Mouse (Mus musculus) kidney, adult 2 months (tissue): ENCODE data around the gene Tex12. TPM values are rescaled to one million over a fixed set of nuclear protein-coding genes. Genes with fewer than 3 reads are reported as not detected.

Experiments used
- DNase-seq: peaks from one replicate; pipeline ENCODE4 v3.0.0; 2021
- H3K27ac ChIP-seq: fragments of 200-500 bp; 2 replicates; pipeline ENCODE4 v1.5.1; 2012; ENCODE audit warnings: low read depth, low read length, control low read depth, inconsistent platforms; ENCODE audit not compliant: insufficient read depth
- H3K27me3 ChIP-seq: fragments of 200-500 bp; replicated peaks from 2 replicates; pipeline ENCODE4 v1.6.1; 2012; ENCODE audit warnings: mild to moderate bottlenecking, moderate library complexity, low read length, inconsistent platforms; ENCODE audit not compliant: control insufficient read depth, insufficient read depth
- H3K36me3 ChIP-seq: fragments of 200-500 bp; 2 replicates; pipeline ENCODE4 v1.6.1; 2012; ENCODE audit warnings: mild to moderate bottlenecking, moderate library complexity, low read length, inconsistent platforms; ENCODE audit not compliant: control insufficient read depth, insufficient read depth
- H3K4me1 ChIP-seq: fragments of 200-500 bp; 2 replicates; pipeline ENCODE4 v1.6.1; 2011; ENCODE audit warnings: low read length; ENCODE audit not compliant: control insufficient read depth, insufficient read depth
- H3K4me3 ChIP-seq: fragments of 200-500 bp; 2 replicates; pipeline ENCODE4 v1.5.1; 2011; ENCODE audit warnings: mild to moderate bottlenecking, low read depth, low read length, control low read depth; ENCODE audit not compliant: insufficient read depth
- CTCF ChIP-seq: fragments of 200-500 bp; conservative IDR thresholded peaks from 2 replicates; pipeline ENCODE4 v1.5.1; 2011; ENCODE audit warnings: low read depth, mild to moderate bottlenecking, control low read depth, low read length, moderate library complexity, mixed read lengths; ENCODE audit not compliant: insufficient read depth, insufficient read length
- POLR2A ChIP-seq: fragments of 200-500 bp; IDR thresholded peaks from one replicate; pipeline ENCODE4 v1.6.1; 2011; ENCODE audit warnings: low read depth, low read length, control low read depth
- WGBS: fragments of 180-500 bp; shearing (Covaris S2); methylation state at CpG from one replicate; pipeline ENCODE4 v1.1.7; 2018; 5-methylcytosine and 5-hydroxymethylcytosine counted together
- polyA plus RNA-seq: library from polyadenylated mRNA; depleted of rRNA; stranded (reverse); fragments of >200 nt; gene quantifications from 2 replicates; pipeline ENCODE4 v1.2.3, GENCODE M21; 2012

The Tex12 gene
- polyA plus RNA-seq, 1 experiment = not detected

- DNase-seq = no peak
- Histone ChIP-seq H3K27me3 (no peaks in the 10 kb centered on the region), H3K4me3 (no peak overlapping the region), H3K27ac (no peak overlapping the region), H3K4me1 (no peaks in the 10 kb centered on the region; the same call in 1 of the 2 replicates), H3K36me3 (no peaks in the 10 kb centered on the region)
- TF ChIP-seq CTCF (no peak), POLR2A (no peak)
- WGBS = 51% methylated on average over 4 of the region's 4 CpGs
Measured at GRCm38 (mm10) chr9:50580370-50580769, 19.2 kb upstream of the Tex12 start.

- H3K27me3 ChIP-seq = no peaks in the 10 kb centered on the region
- no peaks in the 10 kb centered on the region for H3K4me1 ChIP-seq
- WGBS = 76% methylated on average over 10 of the region's 10 CpGs
- no peak overlapping the region for H3K27ac ChIP-seq
- H3K4me3 ChIP-seq = no peak overlapping the region
- H3K36me3 ChIP-seq = no peaks in the 10 kb centered on the region
- TF ChIP-seq CTCF (no peak), POLR2A (no peak)
- no peak for DNase-seq
Measured at GRCm38 (mm10) chr9:50569599-50570525, 8.7 kb upstream of the Tex12 start.

- no peak overlapping the region for H3K27ac ChIP-seq
- 89% methylated on average over 2 of the region's 2 CpGs for WGBS
Measured at GRCm38 (mm10) chr9:50567881-50568280, 6.8 kb upstream of the Tex12 start.

GRCm38 (mm10) chr9:50567372-50567771 lies 6.2 kb upstream of the Tex12 start:
- Histone ChIP-seq H3K27ac (no peak overlapping the region), H3K4me1 (no peaks in the 10 kb centered on the region), H3K27me3 (no peaks in the 10 kb centered on the region), H3K36me3 (no peaks in the 10 kb centered on the region), H3K4me3 (no peak overlapping the region)
- DNase-seq = no peak
- TF ChIP-seq POLR2A (no peak), CTCF (no peak)
- WGBS = 84% methylated on average over 4 of the region's 4 CpGs

More at GRCm38 (mm10) chr9:50567881-50568280, 6.8 kb upstream of the Tex12 start:
- Histone ChIP-seq H3K4me3 (no peak overlapping the region), H3K27me3 (no peaks in the 10 kb centered on the region), H3K36me3 (no peaks in the 10 kb centered on the region), H3K4me1 (no peaks in the 10 kb centered on the region)
- no peak for TF ChIP-seq POLR2A
- no peak for TF ChIP-seq CTCF
- DNase-seq = no peak

- no peak for DNase-seq
- WGBS = 86% methylated on average over 4 of the region's 4 CpGs
Measured at GRCm38 (mm10) chr9:50565940-50566339, 4.8 kb upstream of the Tex12 start.

GRCm38 (mm10) chr9:50565173-50565572 lies 4.0 kb upstream of the Tex12 start:
- Histone ChIP-seq H3K27me3 (no peaks in the 10 kb centered on the region), H3K27ac (no peak overlapping the region), H3K4me3 (no peak overlapping the region), H3K36me3 (no peaks in the 10 kb centered on the region), H3K4me1 (no peaks in the 10 kb centered on the region)
- WGBS = 79% methylated on average over 7 of the region's 7 CpGs
- TF ChIP-seq CTCF (no peak), POLR2A (no peak)
- DNase-seq = no peak

More at GRCm38 (mm10) chr9:50565940-50566339, 4.8 kb upstream of the Tex12 start:
- H3K4me1 ChIP-seq = no peaks in the 10 kb centered on the region
- no peaks in the 10 kb centered on the region for H3K36me3 ChIP-seq
- H3K27ac ChIP-seq = no peak overlapping the region
- TF ChIP-seq POLR2A (no peak), CTCF (no peak)
- no peak overlapping the region for H3K4me3 ChIP-seq
- H3K27me3 ChIP-seq = no peaks in the 10 kb centered on the region

- DNase-seq = no peak
- H3K4me1 ChIP-seq = no peaks in the 10 kb centered on the region
- WGBS = 64% methylated on average over 2 of the region's 2 CpGs
- no peak overlapping the region for H3K4me3 ChIP-seq
- TF ChIP-seq POLR2A = no peak
- TF ChIP-seq CTCF = no peak
- no peaks in the 10 kb centered on the region for H3K36me3 ChIP-seq
- no peak overlapping the region for H3K27ac ChIP-seq
- no peaks in the 10 kb centered on the region for H3K27me3 ChIP-seq
Measured at GRCm38 (mm10) chr9:50561918-50562360, 814 bp upstream of the Tex12 start.
